Mouse (Mus musculus): ENCODE measurements around the gene Ctsk. TPM values are rescaled to one million over a fixed set of nuclear protein-coding genes. Genes with fewer than 3 reads are reported as not detected.

Gene Ctsk
- total and polyA plus RNA-seq, 2 experiments from 2014 or later = 6.7 to 11.6 TPM

DNA sequence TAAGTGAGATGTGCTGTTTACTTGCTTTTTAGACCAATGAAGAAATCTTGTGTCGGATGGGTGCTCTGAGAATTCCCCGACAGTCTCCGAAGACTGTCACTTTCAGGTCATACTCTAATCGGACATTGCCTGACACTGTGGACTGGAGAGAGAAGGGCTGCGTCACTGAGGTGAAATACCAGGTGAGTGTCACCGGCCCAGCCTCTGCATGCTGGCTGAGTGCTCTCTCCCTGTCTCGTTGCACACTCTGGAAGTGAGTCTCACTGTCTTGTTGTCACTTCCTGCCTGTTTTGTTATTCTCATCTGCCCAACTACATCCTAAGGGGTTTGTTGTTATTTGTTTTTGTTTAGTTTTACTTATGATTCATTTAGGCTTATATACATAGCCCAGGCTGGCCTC, 43.9 kb downstream of the Ctsk start:
- ATAC-seq = no peak
- Histone ChIP-seq H3K27ac (no peak overlapping the region), H3K4me2 (ENCODE audit: low read depth, low read length) (no peak overlapping the region), H3K4me3 (ENCODE audit: low read length) (no peak overlapping the region), H3K27me3 (ENCODE audit: insufficient read depth, low read length) (no peaks in the 10 kb centered on the region), H3K4me1 (ENCODE audit: insufficient read depth, low read length) (no peaks in the 10 kb centered on the region), H3K9ac (replicated peaks; ENCODE audit: low read length) (no peak overlapping the region), H3K36me3 (ENCODE audit: insufficient read depth, low read length) (no peaks in the 10 kb centered on the region), H3K9me3 (ENCODE audit: low read length) (no peaks in the 10 kb centered on the region; the same call in 1 of the 2 replicates)
- DNase-seq (ENCODE audit: low spot score) = no peak
- 73% methylated on average over 7 of the region's 7 CpGs for WGBS
- TF ChIP-seq CTCF (IDR thresholded peaks at IDR 0.05; ENCODE audit: low read depth) = no peak

DNA sequence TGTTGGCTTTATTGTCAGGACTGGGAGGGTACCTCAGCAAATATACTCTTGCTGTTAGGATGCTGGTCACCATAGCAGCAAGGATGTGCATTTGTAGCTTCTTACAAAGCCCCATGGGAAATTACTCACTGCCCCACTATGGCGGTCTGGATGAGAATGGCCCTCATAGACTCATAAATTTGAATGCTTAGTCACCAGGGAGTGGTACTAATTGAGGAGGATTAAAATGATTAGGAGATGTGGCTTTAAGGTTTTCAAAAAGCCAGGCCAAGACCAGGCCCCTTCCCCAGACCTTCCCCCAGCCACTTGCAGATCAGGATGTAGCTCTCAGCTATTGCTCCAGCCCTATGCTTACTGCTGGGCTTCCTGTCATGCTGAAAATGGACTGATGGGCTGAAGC, 51.1 kb downstream of the Ctsk start:
- Histone ChIP-seq H3K27me3 (ENCODE audit: insufficient read depth, low read length) (no peaks in the 10 kb centered on the region), H3K27ac (no peak overlapping the region), H3K4me2 (ENCODE audit: low read depth, low read length) (no peak overlapping the region), H3K4me1 (ENCODE audit: insufficient read depth, low read length) (no peaks in the 10 kb centered on the region), H3K9me3 (ENCODE audit: low read length) (no peaks in the 10 kb centered on the region; the same call in 1 of the 2 replicates), H3K9ac (replicated peaks; ENCODE audit: low read length) (no peak overlapping the region), H3K36me3 (ENCODE audit: insufficient read depth, low read length) (no peaks in the 10 kb centered on the region), H3K4me3 (ENCODE audit: low read length) (no peak overlapping the region)
- WGBS = 54% methylated on average over 1 of the region's 1 CpGs
- no peak for DNase-seq (ENCODE audit: low spot score)
- no peak for ATAC-seq
- TF ChIP-seq CTCF (IDR thresholded peaks at IDR 0.05; ENCODE audit: low read depth) = no peak

DNA sequence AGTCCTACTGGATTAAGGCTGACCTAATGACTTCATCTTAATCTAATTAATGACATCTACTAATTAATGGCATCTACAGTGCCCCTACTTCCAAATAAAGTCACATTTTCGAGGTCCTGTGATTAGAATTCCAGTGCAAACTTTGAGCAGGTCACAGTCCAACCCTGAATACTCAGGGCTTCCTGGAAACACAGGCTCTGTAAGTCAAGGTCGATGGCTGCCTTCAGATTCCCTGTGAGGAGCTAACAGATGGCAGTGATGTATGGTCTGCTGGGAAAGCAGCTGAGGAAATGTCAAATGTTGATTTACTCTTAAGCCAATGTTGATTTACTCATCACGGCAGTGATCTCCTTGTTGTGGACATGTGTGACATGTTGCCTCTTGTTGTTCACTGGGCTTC, 54.9 kb downstream of the Ctsk start:
- WGBS = 66% methylated on average over 3 of the region's 3 CpGs

More for the DNA sequence above, 54.9 kb downstream of the Ctsk start:
- H3K27ac ChIP-seq = no peak overlapping the region
- H3K9me3 ChIP-seq (ENCODE audit: low read length) = no peaks in the 10 kb centered on the region
- H3K4me1 ChIP-seq (ENCODE audit: insufficient read depth, low read length) = no peaks in the 10 kb centered on the region
- H3K9ac ChIP-seq (replicated peaks; ENCODE audit: low read length) = no peak overlapping the region
- no peak overlapping the region for H3K4me2 ChIP-seq (ENCODE audit: low read depth, low read length)
- DNase-seq (ENCODE audit: low spot score) = peak; percentile 5
- no peak overlapping the region for H3K4me3 ChIP-seq (ENCODE audit: low read length)
- no peak for ATAC-seq
- H3K36me3 ChIP-seq (ENCODE audit: insufficient read depth, low read length) = no peaks in the 10 kb centered on the region
- H3K27me3 ChIP-seq (ENCODE audit: insufficient read depth, low read length) = no peaks in the 10 kb centered on the region
- no peak for TF ChIP-seq CTCF (IDR thresholded peaks at IDR 0.05; ENCODE audit: low read depth)

Other genes with a start within 250 kb of the Ctsk start
- not detected in 2 replicates for gene Bnipl, start 248.1 kb upstream of the Ctsk start, total RNA-seq (2014; rRNA removed)
- gene Bnipl, start 248.1 kb upstream of the Ctsk start, polyA plus RNA-seq (2015; fragmentation: Nextera tagmentation; extraction: Ambion mirVana) = 0.24 TPM in 1 of 2 replicates, not detected in the other
- 31.1 and 31.8 TPM in 2 replicates for gene Mindy1, start 217.9 kb upstream of the Ctsk start, total RNA-seq (2014; rRNA removed)
- gene Mindy1, start 217.9 kb upstream of the Ctsk start, polyA plus RNA-seq (2015; fragmentation: Nextera tagmentation; extraction: Ambion mirVana) = 32.6 and 33.8 TPM in 2 replicates
- gene Prune1, start 217.2 kb upstream of the Ctsk start, total RNA-seq (2014; rRNA removed) = 72.7 and 77.4 TPM in 2 replicates
- gene Prune1, start 217.2 kb upstream of the Ctsk start, polyA plus RNA-seq (2015; fragmentation: Nextera tagmentation; extraction: Ambion mirVana) = 56.6 and 60.4 TPM in 2 replicates
- gene Anxa9, start 192.1 kb upstream of the Ctsk start, total RNA-seq (2014; rRNA removed) = 0.31 TPM in 1 of 2 replicates, not detected in the other
- 0.28 and 0.48 TPM in 2 replicates for gene Anxa9, start 192.1 kb upstream of the Ctsk start, polyA plus RNA-seq (2015; fragmentation: Nextera tagmentation; extraction: Ambion mirVana)
- 43.7 and 64.0 TPM in 2 replicates for gene Cers2, start 184.5 kb upstream of the Ctsk start, total RNA-seq (2014; rRNA removed)
- gene Cers2, start 184.5 kb upstream of the Ctsk start, polyA plus RNA-seq (2015; fragmentation: Nextera tagmentation; extraction: Ambion mirVana) = 87.4 and 90.5 TPM in 2 replicates
- 36.6 and 50.8 TPM in 2 replicates for gene Setdb1, start 142.1 kb upstream of the Ctsk start, total RNA-seq (2014; rRNA removed)
- gene Setdb1, start 142.1 kb upstream of the Ctsk start, polyA plus RNA-seq (2015; fragmentation: Nextera tagmentation; extraction: Ambion mirVana) = 26.4 and 26.5 TPM in 2 replicates
- not detected in 2 replicates for gene 4930558C23Rik, start 96.4 kb upstream of the Ctsk start, total RNA-seq (2014; rRNA removed)
- gene 4930558C23Rik, start 96.4 kb upstream of the Ctsk start, polyA plus RNA-seq (2015; fragmentation: Nextera tagmentation; extraction: Ambion mirVana) = not detected in 2 replicates
- gene Arnt, start 64.9 kb upstream of the Ctsk start, total RNA-seq (2014; rRNA removed) = 16.0 and 16.7 TPM in 2 replicates
- gene Arnt, start 64.9 kb upstream of the Ctsk start, polyA plus RNA-seq (2015; fragmentation: Nextera tagmentation; extraction: Ambion mirVana) = 9.6 and 11.6 TPM in 2 replicates
- gene Ctss, start 27.5 kb downstream of the Ctsk start, total RNA-seq (2014; rRNA removed) = 9.8 and 11.5 TPM in 2 replicates
- gene Ctss, start 27.5 kb downstream of the Ctsk start, polyA plus RNA-seq (2015; fragmentation: Nextera tagmentation; extraction: Ambion mirVana) = 26.1 and 26.6 TPM in 2 replicates
- gene Hormad1, start 60.4 kb downstream of the Ctsk start, total RNA-seq (2014; rRNA removed) = not detected in 2 replicates
- not detected in 2 replicates for gene Hormad1, start 60.4 kb downstream of the Ctsk start, polyA plus RNA-seq (2015; fragmentation: Nextera tagmentation; extraction: Ambion mirVana)
- gene Golph3l, start 89.7 kb downstream of the Ctsk start, total RNA-seq (2014; rRNA removed) = 17.3 and 18.4 TPM in 2 replicates
- 19.3 and 20.1 TPM in 2 replicates for gene Golph3l, start 89.7 kb downstream of the Ctsk start, polyA plus RNA-seq (2015; fragmentation: Nextera tagmentation; extraction: Ambion mirVana)
- 84.3 and 93.8 TPM in 2 replicates for gene Ensa, start 125.7 kb downstream of the Ctsk start, total RNA-seq (2014; rRNA removed)
- gene Ensa, start 125.7 kb downstream of the Ctsk start, polyA plus RNA-seq (2015; fragmentation: Nextera tagmentation; extraction: Ambion mirVana) = 136 and 139 TPM in 2 replicates
- 110 and 126 TPM in 2 replicates for gene Mcl1, start 159.5 kb downstream of the Ctsk start, total RNA-seq (2014; rRNA removed)
- 38.8 and 41.5 TPM in 2 replicates for gene Mcl1, start 159.5 kb downstream of the Ctsk start, polyA plus RNA-seq (2015; fragmentation: Nextera tagmentation; extraction: Ambion mirVana)
- gene Adamtsl4, start 188.7 kb downstream of the Ctsk start, total RNA-seq (2014; rRNA removed) = 1.0 and 1.6 TPM in 2 replicates
- 1.4 and 2.1 TPM in 2 replicates for gene Adamtsl4, start 188.7 kb downstream of the Ctsk start, polyA plus RNA-seq (2015; fragmentation: Nextera tagmentation; extraction: Ambion mirVana)
- 11.4 and 14.3 TPM in 2 replicates for gene Ecm1, start 240.3 kb downstream of the Ctsk start, total RNA-seq (2014; rRNA removed)
- gene Ecm1, start 240.3 kb downstream of the Ctsk start, polyA plus RNA-seq (2015; fragmentation: Nextera tagmentation; extraction: Ambion mirVana) = 8.9 and 11.4 TPM in 2 replicates

Measured in hindbrain, postnatal 0 days (tissue).